Mouse (Mus musculus): Measurements from ENCODE around the gene Smu1. TPM values are rescaled to one million over a fixed set of nuclear protein-coding genes. Genes with fewer than 3 reads are reported as not detected.
"Not testable (repeated sequence)": the region's sequence is repeated elsewhere in the genome, so short reads cannot be mapped to it uniquely, and the experiment has no call there.

Gene Smu1
- 46.7 and 50.5 TPM in 2 replicates for polyA plus RNA-seq (2012; ENCODE audit: insufficient read depth, insufficient read length, missing spikeins)

DNA sequence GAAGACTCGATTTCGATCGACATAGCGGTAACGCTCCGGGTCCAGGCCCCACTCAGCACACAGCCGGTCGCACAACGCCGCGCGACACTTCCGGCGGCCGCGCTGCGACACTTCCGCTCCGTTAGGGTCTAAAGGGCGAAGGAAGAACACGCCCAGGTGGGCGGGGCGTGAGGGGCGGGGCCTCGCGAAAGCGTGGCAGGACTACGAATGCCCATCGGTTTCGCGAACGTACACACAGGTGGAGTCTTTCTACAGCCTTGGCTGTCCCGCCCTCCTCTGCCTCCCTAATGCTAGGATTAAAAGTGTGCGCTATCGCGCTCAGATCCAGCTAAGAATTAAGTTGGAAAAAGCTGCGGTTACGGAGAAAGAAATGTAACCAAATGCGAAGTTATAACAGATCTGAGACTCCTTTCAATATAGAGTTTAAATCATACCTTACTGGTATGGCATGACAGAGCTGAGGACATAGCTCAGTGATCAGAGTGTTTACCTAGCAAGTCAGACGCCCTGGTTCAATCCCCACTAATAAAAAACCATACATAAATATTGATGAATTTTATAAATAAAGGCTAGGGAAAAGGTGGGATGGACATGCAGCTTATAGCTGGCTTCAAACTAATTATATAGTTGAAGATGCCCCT, at the start of gene Smu1:
TSS of gene Smu1 (minus strand) at position 144 of the 641 bp plus-strand sequence.
- H3K4me3 ChIP-seq (ENCODE audit: insufficient read depth, low read length): peak within 1 kb of the TSS; percentile 98
- no peaks in the 10 kb centered on the region for H3K4me1 ChIP-seq (ENCODE audit: control insufficient read depth, insufficient read depth, low read length)
- peak within 1 kb of the TSS; percentile 41; the same call in 1 of the 2 replicates for H3K27ac ChIP-seq (ENCODE audit: insufficient read depth, low read depth, low read length)
- no peak for TF ChIP-seq CTCF (IDR thresholded peaks at IDR 0.05; ENCODE audit: low read depth, low read length)
- TF ChIP-seq POLR2A (IDR thresholded peaks at IDR 0.05; ENCODE audit: borderline replicate concordance, low read depth, low read length): no peak

DNA sequence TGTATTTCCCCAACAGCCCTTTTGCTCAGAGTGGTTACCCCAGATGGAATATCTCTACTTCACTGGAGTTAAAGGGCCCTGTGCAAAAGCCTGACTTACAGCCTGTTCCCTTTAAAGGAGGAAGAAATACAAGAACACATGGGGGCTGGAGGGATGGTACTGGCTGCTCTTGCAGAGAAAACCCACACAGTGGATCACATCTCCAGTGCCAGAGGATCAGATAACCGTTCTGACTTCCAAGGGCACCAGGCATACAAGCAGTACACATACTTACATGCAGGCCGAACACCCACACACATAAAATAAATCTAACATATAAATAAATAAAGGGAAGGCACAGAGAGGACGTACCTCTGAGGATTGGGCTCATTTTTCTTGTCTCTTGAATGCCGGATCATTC, 49.7 kb upstream of the Smu1 start:
- H3K4me1 ChIP-seq (ENCODE audit: control insufficient read depth, insufficient read depth, low read length): peaks cover 4% of the 10 kb centered on the region; the same call in 1 of the 2 replicates
- H3K4me3 ChIP-seq (ENCODE audit: insufficient read depth, low read length): no peak overlapping the region
- TF ChIP-seq POLR2A (IDR thresholded peaks at IDR 0.05; ENCODE audit: borderline replicate concordance, low read depth, low read length) (no peak), CTCF (IDR thresholded peaks at IDR 0.05; ENCODE audit: low read depth, low read length) (no peak)
- H3K27ac ChIP-seq (ENCODE audit: insufficient read depth, low read depth, low read length): no peak overlapping the region

DNA sequence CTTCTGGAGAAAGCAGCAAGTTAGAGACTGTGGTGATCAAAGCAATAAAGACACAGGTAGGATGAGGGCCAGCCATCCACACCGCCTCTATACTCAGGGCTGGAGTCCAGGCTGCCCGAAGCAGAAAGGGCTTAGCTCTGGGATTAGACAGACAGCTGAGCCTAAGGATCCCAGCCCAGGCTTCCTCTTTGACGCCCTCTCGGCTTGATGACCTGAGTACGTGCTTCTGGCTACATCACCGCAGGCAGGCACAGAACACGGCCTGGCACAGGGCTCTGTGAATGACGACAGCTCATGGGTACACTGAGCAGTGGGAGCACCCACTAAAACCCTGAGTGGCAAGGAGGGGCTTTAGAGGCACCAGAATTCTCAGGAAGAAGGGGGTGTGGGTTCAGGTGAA, 47.7 kb upstream of the Smu1 start:
- Histone ChIP-seq H3K4me1 (ENCODE audit: control insufficient read depth, insufficient read depth, low read length) (no peaks in the 10 kb centered on the region), H3K27ac (ENCODE audit: insufficient read depth, low read depth, low read length) (no peak overlapping the region), H3K4me3 (ENCODE audit: insufficient read depth, low read length) (no peak overlapping the region)
- no peak for TF ChIP-seq POLR2A (IDR thresholded peaks at IDR 0.05; ENCODE audit: borderline replicate concordance, low read depth, low read length)
- no peak for TF ChIP-seq CTCF (IDR thresholded peaks at IDR 0.05; ENCODE audit: low read depth, low read length)

DNA sequence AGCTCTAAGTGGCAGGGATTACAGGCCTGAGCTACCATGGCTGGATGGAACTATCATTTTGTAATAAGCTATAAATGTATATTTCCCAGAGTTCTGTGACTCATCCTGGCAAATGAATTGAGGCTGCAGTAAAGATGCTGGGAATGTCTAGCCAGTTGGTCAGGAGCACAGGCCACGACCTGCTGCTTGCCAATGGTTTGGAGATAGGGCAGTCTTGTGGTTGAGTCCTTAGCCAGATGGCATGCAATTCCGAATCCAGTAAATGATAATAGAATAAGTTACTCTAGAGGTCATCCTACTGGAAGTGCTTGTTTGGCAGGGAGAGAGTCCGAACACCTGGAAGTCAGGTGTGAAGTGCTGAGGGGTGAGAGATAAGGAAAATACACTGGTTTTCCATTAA, 45.1 kb upstream of the Smu1 start:
- Histone ChIP-seq H3K4me3 (ENCODE audit: insufficient read depth, low read length) (no peak overlapping the region), H3K27ac (ENCODE audit: insufficient read depth, low read depth, low read length) (no peak overlapping the region), H3K4me1 (ENCODE audit: control insufficient read depth, insufficient read depth, low read length) (peaks cover 9% of the 10 kb centered on the region)
- no peak for TF ChIP-seq CTCF (IDR thresholded peaks at IDR 0.05; ENCODE audit: low read depth, low read length)
- no peak for TF ChIP-seq POLR2A (IDR thresholded peaks at IDR 0.05; ENCODE audit: borderline replicate concordance, low read depth, low read length)

DNA sequence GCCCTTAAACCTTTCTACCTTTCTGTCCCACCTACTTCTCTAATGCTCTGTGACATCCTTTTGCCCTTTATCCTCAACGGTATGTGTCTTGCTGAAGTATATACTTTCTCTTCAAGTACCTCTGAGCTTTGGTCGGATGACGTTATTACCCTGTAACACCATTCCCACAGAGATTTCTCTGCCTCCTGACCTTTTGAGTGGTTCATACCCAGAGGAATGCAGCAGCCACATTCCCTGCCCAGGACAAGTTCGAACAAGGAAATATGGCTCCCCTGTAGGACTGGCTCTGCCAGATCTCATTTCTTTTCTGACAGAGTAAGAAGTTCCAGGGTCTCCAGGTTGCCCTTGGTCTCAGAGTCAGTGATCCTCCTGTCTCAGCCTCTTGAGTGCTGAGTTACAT, 44.2 kb upstream of the Smu1 start:
- TF ChIP-seq CTCF (IDR thresholded peaks at IDR 0.05; ENCODE audit: low read depth, low read length) (no peak), POLR2A (IDR thresholded peaks at IDR 0.05; ENCODE audit: borderline replicate concordance, low read depth, low read length) (no peak)
- Histone ChIP-seq H3K4me1 (ENCODE audit: control insufficient read depth, insufficient read depth, low read length) (peaks cover 9% of the 10 kb centered on the region), H3K27ac (ENCODE audit: insufficient read depth, low read depth, low read length) (no peak overlapping the region), H3K4me3 (ENCODE audit: insufficient read depth, low read length) (no peak overlapping the region)

DNA sequence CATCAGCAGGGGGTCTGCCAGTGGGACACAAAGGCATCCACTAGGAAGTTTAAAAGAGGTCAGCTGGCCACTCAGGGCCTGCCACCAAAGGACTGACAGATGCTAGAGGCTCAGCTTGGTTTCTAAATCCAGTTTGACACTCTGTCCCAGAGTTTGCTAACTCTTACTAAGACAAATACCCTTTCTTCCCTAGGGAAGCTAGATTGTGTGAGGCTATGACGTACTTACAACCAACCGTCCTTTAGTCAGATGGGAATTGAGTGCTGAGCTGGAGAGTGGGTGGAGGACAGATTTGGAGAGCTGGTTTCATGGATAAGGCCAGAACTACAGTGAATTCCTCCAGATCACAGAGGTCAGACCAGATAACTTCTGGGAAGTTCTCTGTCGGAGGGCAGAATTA, 43.1 kb upstream of the Smu1 start:
- peaks cover 9% of the 10 kb centered on the region for H3K4me1 ChIP-seq (ENCODE audit: control insufficient read depth, insufficient read depth, low read length)
- H3K27ac ChIP-seq (ENCODE audit: insufficient read depth, low read depth, low read length): no peak overlapping the region
- no peak overlapping the region for H3K4me3 ChIP-seq (ENCODE audit: insufficient read depth, low read length)
- TF ChIP-seq CTCF (IDR thresholded peaks at IDR 0.05; ENCODE audit: low read depth, low read length) (no peak), POLR2A (IDR thresholded peaks at IDR 0.05; ENCODE audit: borderline replicate concordance, low read depth, low read length) (no peak)

DNA sequence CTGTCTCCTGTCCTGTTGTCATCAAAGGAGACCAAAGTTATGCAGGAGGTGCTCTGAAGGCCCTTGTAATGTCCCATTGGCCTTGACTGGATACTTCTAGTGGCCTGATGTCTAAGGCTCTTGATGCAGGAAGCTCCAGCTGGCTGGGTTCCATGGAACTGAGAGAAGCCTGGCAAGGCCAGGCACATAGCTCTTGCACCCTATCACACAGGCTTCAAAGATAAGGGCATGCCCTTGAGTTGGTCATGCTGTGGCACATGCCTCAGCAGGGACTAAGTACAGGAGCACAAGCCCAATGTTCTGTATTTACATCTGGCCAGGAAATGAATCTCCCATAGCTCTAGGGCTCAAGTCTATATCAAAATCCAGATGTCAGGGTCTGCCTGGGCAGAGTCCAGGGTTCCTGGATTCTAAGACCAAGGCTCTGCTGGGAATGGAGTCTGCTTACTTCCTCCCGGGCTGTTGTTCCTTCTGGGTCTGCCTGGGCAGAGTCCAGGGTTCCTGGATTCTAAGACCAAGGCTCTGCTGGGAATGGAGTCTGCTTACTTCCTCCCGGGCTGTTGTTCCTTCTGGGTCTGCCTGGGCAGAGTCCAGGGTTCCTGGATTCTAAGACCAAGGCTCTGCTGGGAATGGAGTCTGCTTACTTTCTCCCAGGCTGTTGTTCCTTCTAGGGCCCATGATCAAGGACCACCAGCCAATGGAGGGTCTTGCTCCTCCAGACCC, 41.3 kb upstream of the Smu1 start:
- H3K27ac ChIP-seq (ENCODE audit: insufficient read depth, low read depth, low read length): peak overlapping the region; percentile 7
- H3K4me1 ChIP-seq (ENCODE audit: control insufficient read depth, insufficient read depth, low read length); H3K4me3 ChIP-seq (ENCODE audit: insufficient read depth, low read length): not testable (repeated sequence)

DNA sequence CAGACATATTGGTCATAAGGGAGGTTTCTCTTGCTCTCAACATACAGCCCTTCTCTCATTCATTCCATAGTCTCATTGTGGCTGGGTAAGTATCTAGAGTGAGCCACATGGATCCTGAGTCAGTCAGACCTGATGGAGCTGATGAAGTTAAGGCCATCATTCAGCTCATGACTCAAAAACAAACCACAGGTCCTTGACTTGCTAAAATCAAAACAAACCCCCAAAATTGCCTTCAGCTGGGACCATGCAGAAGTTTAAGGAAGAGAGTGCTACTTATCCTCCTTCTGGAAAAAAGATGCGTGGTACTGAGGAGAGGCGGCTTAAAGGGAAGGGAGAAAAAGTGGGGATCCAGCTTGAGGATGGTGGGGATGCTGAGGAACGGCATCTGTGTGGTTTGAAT, 38.0 kb upstream of the Smu1 start:
- Histone ChIP-seq H3K27ac (ENCODE audit: insufficient read depth, low read depth, low read length) (no peak overlapping the region), H3K4me1 (ENCODE audit: control insufficient read depth, insufficient read depth, low read length) (peaks cover 9% of the 10 kb centered on the region), H3K4me3 (ENCODE audit: insufficient read depth, low read length) (no peak overlapping the region)
- TF ChIP-seq CTCF (IDR thresholded peaks at IDR 0.05; ENCODE audit: low read depth, low read length) (no peak), POLR2A (IDR thresholded peaks at IDR 0.05; ENCODE audit: borderline replicate concordance, low read depth, low read length) (no peak)

DNA sequence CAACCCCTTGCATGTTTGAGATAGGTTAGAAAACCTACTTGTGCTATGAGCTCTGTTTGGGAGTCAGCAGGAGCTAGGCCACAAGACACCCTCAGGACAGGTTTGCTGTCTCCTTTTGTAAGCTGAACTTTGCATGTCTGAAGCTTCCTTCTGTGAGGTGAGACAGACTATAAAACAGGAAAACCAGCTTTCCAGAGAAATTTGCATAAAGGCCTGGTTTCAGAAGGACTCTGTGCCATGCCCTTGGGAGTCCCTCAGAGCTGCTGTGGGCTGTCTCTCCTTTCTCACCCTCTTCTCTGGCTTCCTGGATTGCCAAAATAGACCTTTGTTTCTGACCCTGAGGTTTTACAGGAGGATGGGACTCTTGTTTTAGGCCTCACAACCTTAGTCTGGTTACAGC, 36.6 kb upstream of the Smu1 start:
- Histone ChIP-seq H3K4me1 (ENCODE audit: control insufficient read depth, insufficient read depth, low read length) (peaks cover 7% of the 10 kb centered on the region), H3K4me3 (ENCODE audit: insufficient read depth, low read length) (no peak overlapping the region), H3K27ac (ENCODE audit: insufficient read depth, low read depth, low read length) (no peak overlapping the region)
- TF ChIP-seq CTCF (IDR thresholded peaks at IDR 0.05; ENCODE audit: low read depth, low read length) (no peak), POLR2A (IDR thresholded peaks at IDR 0.05; ENCODE audit: borderline replicate concordance, low read depth, low read length) (no peak)

DNA sequence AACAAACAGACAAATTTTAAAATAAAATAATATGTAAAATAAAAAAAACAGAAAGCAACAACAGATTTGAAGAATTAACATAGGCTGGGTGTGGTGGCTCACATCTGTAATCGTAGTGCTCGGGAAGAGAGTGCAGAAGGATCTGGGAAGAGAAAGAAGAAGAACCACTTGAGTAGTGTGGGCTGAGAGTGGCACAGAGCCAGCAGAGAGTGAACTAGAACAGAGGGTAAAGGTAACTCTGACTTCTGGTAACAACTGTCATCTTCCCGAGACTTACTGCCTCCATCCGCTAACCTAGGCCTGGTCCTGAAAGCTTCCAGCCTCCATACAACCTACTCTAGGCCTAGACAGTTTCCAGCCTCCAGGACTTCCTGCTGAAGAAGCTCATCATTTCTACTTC, 33.5 kb upstream of the Smu1 start:
- TF ChIP-seq POLR2A (IDR thresholded peaks at IDR 0.05; ENCODE audit: borderline replicate concordance, low read depth, low read length) (no peak), CTCF (IDR thresholded peaks at IDR 0.05; ENCODE audit: low read depth, low read length) (no peak)
- H3K4me1 ChIP-seq (ENCODE audit: control insufficient read depth, insufficient read depth, low read length): no peaks in the 10 kb centered on the region
- no peak overlapping the region for H3K4me3 ChIP-seq (ENCODE audit: insufficient read depth, low read length)
- H3K27ac ChIP-seq (ENCODE audit: insufficient read depth, low read depth, low read length): no peak overlapping the region
